Mouse (Mus musculus) thymus, postnatal 14 days (tissue): Measurements from ENCODE around the gene Ergic1.
A peak's percentile ranks its signal among the peaks of the same experiment; 100 is the strongest.

Source experiments
- DNase-seq: peaks from one replicate; pipeline ENCODE4 v3.0.0; 2021

The Ergic1 gene

GRCm38 (mm10) chr17:26633926-26634325 lies 72.6 kb downstream of the Ergic1 start:
- DNase-seq: no peak

DNA sequence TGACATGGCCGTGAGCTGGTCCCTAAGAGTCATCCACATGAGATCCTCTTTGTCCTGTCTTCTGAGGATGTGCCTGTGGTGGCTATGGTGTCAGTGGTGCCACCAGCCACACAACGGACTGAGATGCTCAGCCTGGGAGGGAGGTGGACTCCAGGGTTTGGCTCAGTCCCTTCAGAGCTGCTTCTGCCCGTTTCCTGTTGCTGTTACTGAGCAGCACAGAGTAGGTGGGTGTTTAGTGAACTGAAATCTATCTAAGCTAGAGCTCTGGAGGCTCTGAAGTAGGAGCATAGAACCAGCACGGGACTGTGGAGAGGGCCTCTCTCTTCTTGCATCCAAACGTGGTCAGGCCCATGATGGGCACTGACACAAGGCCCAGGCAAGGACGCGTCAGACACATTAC lies 73.2 kb downstream of the Ergic1 start:
- no peak for DNase-seq

DNA sequence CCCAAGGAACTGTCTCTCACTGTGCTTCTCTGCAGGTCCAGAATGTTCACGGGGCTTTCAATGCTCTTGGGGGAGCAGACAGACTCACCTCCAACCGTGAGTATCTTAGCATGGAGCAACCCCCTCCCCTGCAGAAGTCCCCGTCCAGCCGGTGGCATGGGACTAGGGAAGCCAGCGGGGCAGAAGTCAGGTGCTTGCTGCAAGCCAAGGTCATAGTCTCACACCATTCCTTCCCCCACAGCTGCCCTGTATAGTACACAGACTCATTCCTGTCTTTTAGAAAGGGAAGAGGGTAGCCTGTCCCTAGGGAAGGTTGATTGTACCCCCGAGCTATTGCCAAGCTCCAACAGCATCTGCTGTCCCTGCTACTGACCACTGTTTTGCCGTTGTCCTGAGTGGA lies 74.7 kb downstream of the Ergic1 start:
- no peak for DNase-seq

DNA sequence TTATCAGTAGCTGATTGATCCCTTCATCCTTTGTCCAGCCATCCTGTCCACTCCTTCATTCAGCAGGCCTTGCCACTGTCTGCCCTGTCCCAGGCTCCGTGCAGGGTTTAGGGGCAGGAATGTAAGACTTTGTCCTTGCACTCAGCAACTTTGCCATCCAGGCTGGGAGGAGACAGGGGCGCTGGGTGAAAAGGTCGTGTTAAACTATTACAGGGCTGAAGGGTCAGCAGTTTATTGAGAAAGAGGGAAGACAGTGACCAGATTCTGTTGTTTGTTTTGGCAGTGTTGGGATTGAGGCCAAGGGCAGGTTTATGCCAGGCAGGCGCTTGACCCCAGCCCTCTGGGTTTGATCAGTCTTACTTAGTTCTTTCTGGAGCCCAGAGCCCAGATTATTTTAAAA lies 76.6 kb downstream of the Ergic1 start:
- DNase-seq: no peak

- DNase-seq: peak; percentile 77
Observed at GRCm38 (mm10) chr17:26638655-26639054, 77.4 kb downstream of the Ergic1 start.

DNA sequence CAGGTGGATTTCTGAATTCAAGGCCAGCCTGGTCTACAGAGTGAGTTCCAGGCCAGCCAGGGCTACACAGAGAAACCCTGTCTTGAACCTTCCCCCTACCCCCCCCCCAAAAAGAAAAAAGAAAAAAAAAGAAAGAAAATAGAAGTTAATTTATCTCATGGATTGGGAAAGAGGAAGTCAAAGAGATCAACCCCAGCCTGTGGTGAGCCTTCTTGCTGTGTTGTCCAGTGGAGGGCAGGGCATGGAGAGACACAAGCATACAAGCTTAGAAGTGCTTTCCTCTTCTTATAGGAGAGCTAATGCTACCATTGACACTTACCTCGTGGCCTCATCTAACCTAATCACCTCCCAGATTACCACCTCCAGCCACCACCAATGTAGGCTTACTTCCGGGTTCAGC lies 78.5 kb downstream of the Ergic1 start:
- no peak for DNase-seq

DNA sequence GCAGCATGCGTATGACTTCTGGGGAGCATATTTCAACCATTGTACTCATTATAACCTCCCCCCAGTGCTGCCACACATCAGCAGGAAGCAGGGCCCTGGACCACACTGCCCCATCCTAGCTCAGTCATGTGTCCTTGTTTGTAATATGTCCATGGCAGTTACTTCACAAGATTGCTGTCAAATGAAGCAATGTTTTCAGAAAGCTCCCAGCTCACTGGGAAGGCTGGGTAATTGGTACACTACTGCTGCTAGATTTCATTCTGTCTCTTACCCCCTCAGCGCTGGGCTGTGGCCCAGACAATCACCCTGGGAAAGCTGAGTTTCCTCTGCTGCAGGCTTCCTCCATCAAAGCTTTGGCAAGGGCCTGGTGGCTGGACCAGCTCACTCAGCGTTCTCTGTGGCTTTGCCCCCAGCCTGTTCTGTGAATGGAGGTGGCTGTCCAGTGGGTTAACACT lies 79.0 kb downstream of the Ergic1 start:
- DNase-seq: no peak

DNA sequence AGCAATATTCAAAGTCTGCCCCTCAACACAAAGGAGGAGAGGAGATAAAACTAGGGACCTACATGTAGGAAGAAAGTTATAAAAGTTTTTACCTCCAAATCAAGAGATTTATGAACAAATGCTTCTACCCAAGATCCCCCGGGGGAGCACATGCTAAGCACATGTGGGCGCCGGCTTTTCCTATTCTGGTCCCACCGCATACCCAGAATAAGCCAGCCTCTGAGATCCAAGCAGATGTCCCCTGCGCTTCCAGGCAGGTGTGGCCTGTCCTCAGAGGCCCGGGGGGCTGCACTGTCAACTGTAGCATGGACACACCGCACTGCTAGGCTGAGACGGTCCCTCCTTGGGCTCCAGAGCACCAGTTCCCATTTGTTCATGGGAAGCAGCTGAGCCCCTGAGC lies 82.2 kb downstream of the Ergic1 start:
- DNase-seq: no peak

DNA sequence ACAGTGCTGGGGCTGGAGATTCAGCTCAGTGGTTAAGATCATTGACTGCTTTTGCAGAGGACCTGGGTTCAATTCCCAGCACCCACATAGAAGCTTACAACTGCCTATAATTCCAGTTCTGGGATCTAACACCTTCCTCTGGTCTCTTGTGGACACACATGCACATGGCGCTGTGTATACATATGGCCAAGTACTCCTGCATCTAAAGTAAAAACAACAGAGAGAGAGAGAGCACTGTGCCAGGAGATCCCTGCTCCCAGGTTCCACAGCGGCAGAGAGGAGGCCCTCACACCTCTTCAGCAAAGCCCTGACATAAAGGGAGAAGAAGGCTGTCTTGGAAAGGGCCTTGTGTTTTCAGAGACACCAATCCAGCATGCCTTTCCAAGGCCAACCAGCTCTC lies 82.7 kb downstream of the Ergic1 start:
- no peak for DNase-seq

- no peak for DNase-seq
Observed at GRCm38 (mm10) chr17:26644509-26645410, 83.5 kb downstream of the Ergic1 start.

DNA sequence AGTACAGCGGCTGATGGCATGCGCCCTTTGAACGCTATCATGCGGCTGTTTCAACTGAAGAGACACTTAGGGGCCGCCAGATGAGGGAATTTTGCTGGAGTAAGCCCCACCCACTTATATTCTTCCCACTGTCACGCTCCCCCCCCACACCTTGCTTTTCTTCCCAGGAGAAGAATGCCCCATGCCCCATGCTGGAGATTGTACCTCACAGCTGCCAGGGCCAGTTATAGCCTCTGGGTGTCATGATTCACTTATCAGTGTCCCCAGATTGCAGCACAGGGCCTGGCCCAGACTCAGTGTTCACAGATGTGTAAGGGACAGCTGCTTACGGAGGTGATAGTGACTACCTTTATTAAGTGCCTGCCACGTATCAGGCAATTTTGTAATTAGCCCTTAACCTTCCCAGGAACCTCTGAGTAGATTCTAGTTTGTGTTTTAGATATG lies 84.1 kb downstream of the Ergic1 start:
- DNase-seq: no peak

DNA sequence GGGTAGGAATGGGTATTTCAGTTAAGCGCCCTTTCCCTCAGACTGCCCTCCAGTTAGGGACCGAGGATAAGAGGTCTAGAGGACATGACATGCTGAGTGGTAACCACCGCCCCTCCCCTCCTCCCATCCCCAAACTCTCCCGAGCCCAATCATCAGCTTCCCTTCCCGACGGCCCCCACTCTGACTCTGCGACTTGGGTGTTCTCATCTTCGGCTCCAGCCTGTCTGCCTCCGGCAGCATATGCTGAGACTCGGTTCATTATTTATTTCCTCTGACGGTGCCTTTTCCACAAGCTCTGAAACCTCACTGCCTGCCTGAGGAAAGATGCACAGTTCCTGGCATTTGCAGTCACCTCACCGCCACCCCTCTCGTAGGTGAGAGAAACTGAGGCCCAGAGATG lies 86.0 kb downstream of the Ergic1 start:
- no peak for DNase-seq

DNA sequence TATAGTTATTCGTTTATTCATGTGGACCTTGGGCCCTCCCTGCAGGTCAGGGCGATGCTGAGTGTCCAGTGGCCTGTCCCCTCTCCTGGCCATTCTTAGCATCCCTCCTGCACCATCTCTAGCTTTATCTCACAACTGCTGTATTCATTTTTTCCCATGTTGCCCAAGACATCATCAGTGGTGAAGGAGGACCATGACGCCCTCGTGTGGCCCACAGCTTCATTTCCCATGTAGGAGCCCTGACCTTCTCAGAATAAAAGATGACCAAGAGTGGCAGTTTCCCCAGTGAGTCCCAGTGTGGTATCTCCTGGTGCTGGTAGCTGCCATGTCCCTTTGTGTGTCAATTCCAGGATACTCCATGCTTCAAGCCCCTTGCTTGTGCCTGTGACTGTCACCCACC lies 88.3 kb downstream of the Ergic1 start:
- no peak for DNase-seq

DNA sequence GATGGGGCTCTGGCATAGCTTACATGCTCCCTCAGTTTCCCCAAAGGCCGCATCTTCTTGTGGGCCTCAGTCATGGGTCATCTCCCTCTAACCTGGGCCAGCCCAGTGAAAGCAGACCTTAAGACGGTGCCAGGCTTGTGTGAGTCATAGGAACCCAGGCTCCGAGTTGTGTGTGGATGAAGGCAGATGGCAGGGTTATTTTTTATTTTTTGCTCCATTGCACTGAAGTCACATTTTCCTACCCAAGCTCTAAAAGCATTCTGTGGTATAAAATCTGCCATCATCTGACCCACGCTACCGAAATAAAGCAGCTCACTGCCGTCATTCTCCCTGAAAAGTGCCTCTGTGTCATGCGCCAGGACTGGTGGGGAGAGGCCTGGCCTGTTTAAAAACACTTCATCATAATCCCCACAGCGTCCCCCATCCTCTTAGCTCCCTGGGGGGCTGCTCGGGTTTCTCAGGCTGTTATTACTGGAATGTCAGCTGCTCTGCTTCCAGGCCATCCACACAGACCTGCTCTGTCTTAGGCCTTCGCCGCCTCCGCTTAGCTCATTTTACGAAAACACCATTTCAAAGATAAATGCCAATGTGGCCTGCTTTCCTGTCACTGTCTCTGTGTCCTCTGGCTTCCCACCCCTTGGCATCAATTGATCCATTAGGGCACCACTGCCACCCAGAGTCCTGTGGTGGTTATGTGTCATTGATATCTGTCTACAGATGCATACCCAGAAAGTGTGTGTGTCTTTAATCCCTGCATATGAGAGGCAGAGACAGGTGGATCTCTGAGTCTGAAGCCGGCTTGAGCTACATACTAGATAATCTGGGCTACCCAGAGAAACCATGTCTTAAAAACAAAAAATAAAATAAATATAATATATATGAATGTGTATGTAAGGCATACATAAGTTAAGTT lies 89.4 kb downstream of the Ergic1 start:
- no peak for DNase-seq

DNA sequence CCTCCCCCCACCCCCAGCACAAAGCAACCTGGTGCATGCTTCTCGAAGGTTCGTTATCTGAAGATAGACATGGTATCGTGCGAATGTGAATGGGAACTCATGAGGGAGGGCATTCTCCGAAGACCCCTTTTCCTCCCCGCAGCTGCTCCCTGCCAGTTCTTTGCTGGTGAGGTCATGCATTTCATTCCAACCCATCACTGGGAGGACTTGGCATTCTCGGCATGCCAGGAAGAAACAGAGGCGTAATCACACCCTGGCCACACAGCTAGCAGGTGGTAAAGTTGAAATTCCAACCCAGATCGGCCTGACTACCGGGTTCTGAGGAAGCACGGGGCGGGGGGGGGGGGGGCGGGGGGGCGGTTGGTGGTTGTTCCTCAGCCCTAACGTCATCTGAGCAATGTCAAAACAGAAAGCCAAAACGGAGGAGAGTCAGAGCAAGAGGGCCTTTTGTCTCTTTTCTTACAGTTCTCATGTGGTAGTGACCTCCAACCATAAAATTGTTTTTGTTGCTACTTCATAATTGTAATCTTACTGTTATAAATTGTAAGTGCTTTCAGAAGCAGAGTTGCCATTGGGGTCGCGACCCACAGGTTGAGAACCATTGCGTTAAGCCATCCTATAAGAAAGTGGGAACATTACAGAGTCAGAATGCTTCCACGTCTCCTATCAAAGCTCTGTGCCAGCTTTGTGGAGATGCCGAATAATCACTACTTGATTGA lies 97.7 kb downstream of the Ergic1 start:
- DNase-seq: no peak

DNA sequence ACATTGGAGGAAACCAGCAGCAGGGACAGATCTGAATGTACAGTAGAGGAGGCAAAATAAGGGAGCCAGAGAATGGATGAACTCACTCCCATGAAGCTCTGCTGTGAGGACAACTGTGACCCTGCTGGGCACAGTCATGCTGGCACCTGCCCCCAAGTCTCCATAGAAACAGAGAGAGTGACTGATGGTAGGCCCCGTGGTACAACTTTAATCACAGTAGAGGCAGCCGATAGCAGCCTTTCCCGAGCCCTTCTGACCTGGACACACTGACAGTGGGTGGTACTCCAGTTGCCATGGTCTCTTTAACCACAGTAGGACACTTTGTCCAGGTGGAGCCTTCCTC lies 98.3 kb downstream of the Ergic1 start:
- no peak for DNase-seq

- peak; percentile 83 for DNase-seq
Observed at GRCm38 (mm10) chr17:26660192-26660912, 99.1 kb downstream of the Ergic1 start.

DNA sequence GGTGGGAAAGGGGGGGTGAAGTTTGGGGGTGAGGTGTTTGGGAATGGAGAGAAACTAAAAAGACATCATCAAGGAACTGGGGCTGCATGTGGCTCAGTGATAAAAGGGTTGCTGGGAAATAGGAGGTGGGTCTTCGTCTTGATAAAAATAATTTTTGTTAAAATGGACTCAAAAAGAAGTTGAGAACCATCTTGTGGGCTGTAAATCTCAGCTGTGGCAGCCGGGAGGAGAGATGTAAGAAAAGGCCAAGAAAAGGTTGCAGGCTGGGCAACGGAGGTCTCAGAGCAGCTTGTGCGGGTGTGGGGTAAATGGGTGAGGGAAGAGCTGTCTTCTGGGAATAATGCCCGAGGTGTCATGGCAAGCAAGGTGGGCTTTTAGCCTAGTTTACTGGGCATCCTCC lies 100.9 kb downstream of the Ergic1 start:
- DNase-seq: no peak

DNA sequence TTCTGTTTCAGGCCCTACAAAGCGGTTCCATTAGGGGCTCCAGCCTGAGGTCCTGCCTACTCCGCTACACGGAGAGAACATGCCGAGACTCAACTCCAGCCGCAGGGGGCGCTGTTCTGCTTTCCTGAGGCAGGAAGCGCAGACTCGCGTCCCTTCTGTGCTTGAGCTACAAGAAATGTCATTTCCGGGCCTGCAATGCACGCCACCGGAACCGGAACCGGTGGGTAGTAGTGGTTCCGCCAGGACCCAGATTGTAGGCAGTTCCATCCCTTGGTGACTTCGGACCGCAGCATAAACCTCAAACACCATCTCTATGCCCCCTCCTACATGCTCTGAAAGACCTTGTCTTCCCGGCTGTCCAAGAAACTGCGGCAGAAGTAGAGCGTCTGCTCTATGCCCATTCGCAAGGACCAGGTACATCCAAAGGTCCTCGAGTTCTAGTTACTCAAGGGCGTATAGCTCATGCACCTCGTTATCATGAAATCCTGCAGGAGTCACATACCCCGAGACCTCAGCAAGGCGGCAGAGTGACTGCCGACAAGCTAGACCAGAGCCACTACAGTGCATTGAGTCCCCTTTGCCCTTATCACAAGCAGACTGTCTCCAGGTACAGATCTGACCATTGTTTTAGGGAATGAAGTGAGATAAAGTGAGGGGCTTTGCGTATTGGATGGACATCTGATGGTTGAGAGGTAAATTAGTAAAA lies 101.8 kb downstream of the Ergic1 start, which contains the start of gene Atp6v0e:
Gene Atp6v0e, plus strand, starts transcription at position 254 of the 706 bp plus-strand sequence.
- peak; percentile 95 for DNase-seq

DNA sequence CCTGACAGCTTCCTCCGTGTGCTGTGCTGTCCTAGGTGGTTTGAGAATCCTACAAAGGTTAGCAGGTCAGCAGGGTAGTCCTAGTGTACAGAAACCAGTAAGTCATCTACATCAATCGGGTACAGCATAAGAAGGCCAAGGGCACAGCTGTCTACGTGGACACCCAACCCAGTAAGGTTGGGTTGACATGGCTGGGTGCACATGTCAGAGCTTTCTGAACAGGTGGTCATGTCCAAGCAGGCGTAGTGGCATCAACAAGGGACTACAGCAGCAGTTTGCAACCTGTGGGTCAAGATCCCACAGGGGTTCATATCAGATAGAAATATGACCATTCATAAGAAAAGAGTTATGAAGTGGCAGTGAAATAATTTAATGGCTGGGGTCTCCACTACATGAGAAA lies 104.3 kb downstream of the Ergic1 start:
- DNase-seq: no peak

DNA sequence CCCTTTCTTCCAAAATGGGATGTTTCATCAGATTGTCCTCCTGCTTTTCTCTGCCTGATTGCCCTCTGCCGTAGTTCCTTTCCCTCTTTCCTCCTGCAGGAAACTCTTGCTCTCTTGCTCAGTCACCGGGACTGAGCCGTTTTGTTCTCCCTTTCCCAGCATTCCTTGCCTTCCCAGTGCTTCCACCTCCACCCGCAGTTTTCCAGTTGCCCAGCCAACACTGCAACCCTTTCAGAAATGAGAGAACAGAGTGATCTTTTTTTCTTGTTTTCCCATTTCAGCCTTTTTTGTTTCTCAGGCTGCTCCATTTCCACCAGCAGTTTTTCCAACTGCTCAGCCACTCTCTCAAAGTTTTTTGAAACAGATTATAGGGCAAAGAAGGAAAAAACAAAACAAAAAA lies 110.0 kb downstream of the Ergic1 start:
- no peak for DNase-seq

DNA sequence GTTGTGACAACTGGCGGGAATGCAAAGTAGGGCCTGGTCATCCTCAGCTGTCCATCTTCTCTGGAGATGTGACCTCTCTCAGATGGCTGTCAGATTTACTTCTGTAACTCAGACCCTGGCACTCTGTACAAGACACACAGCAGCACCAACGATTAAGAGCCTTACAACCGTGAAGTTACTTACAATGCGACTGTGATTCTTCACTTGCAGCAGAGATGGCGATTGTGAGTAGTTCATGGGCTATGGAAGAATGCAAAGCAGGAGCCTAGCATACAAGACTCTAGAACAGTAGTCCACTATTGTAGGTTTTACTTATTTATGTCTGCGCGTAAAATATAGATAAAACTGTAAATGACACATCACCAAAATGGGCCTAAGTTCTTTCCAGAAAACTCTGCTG lies 114.6 kb downstream of the Ergic1 start:
- no peak for DNase-seq
